13 mouse cellular contexts compared by ENCODE assay signal in the genomic region with DNA sequence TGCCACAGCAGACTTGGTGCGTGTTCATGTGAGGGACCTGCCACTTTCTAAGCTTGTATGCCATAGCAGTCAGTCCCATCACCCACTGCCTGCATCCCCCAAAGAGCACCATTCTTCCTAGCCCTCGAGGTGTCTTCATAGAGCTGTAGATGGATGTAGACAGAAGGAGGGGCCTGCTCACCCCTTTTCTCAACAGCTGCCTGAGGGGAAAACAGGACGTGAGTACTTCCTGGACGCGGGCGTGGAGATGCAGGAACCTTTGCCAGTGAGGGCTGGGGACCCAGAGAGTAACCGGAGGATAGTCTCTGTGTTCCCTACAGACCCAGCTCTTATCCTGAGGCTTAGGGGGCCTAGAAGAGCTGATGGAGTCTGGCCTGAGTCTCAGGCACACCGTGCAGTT. TPM values are rescaled to one million over a fixed set of nuclear protein-coding genes. Genes with fewer than 3 reads are reported as not detected.
DNase-seq lines count a peak whose midpoint lies in the region; ATAC-seq and TF ChIP-seq lines count a peak whose summit lies in the region.
"Had no signal": no experiment of that assay in that cellular context is flagged by ENCODE, and none has a peak within 500 bp of the region (broad histone marks: within the 10 kb centered on the region; RNA-seq: fewer than 3 reads in every experiment).

No protein-coding gene starts in this region.

- no peak for TF ChIP-seq CTCF in left cerebral cortex, adult 2 months (IDR thresholded peaks at IDR 0.05)
- no peak for TF ChIP-seq CTCF in cortical plate, adult 2 months (IDR thresholded peaks at IDR 0.05; ENCODE audit: extremely low read depth, insufficient read depth, low read length)

- no peak overlapping the region for H3K4me3 ChIP-seq in forebrain, embryonic 15.5 days
- H3K4me3 ChIP-seq in forebrain, embryonic 12.5 days (replicated peaks), result no peak overlapping the region
- H3K4me3 ChIP-seq in left cerebral cortex, adult 2 months, result 0 out of 2 replicates have a peak overlapping the region, but pooled peaks have one; percentile 17
- no peak overlapping the region for H3K4me3 ChIP-seq in cortical plate, adult 2 months (ENCODE audit: insufficient read depth, low read length)
- H3K4me3 ChIP-seq: limb, embryonic 13.5 days had no signal

- no peaks in the 10 kb centered on the region for H3K27me3 ChIP-seq in forebrain, embryonic 15.5 days
- H3K27me3 ChIP-seq in forebrain, embryonic 12.5 days, result peaks cover 18% of the 10 kb centered on the region
- H3K27me3 ChIP-seq: Patski had no signal

- ATAC-seq in forebrain, embryonic 15.5 days (replicated peaks), result no peak
- no peak for ATAC-seq in forebrain, embryonic 12.5 days (ENCODE audit: low FRiP score)
- ATAC-seq: Patski had no signal

- no peak overlapping the region for H3K4me2 ChIP-seq in forebrain, embryonic 15.5 days (replicated peaks)
- no peak overlapping the region for H3K4me2 ChIP-seq in forebrain, embryonic 12.5 days
- H3K4me2 ChIP-seq: limb, embryonic 13.5 days had no signal

- H3K9ac ChIP-seq in forebrain, embryonic 15.5 days (replicated peaks), result no peak overlapping the region
- H3K9ac ChIP-seq in forebrain, embryonic 12.5 days, result no peak overlapping the region
- H3K9ac ChIP-seq: limb, embryonic 13.5 days had no signal

- no peak for DNase-seq in left cerebral cortex, adult 2 months (ENCODE audit: extremely low spot score in 1 of 2, low spot score in 2 of 2)
- DNase-seq in left cerebral cortex, postnatal 36 days (ENCODE audit: low spot score in 2 of 2), result no peak
- DNase-seq in naive thymus-derived CD4-positive, alpha-beta T cell, adult 2 months (ENCODE audit: low read depth), result peak; percentile 61
- no peak for DNase-seq in spleen, postnatal 10 days (ENCODE audit: low spot score in 2 of 2)
- no peak for DNase-seq in cerebellum, postnatal 25 days
- DNase-seq: cerebellum, postnatal 36 days; right cerebral cortex, postnatal 4 days had no signal

- TF ChIP-seq POLR2A in cortical plate, adult 2 months (IDR thresholded peaks at IDR 0.05; ENCODE audit: extremely low read depth, insufficient read depth, low read length), result peak; percentile 12; the same call in 1 of the 2 replicates

- 0 out of 2 replicates have a peak overlapping the region, but pooled peaks have one; percentile 7 for H3K27ac ChIP-seq in forebrain, embryonic 15.5 days (replicated peaks)
- H3K27ac ChIP-seq in forebrain, embryonic 12.5 days, result no peak overlapping the region
- H3K27ac ChIP-seq in left cerebral cortex, adult 2 months, result peak overlapping the region; percentile 90
- H3K27ac ChIP-seq in cortical plate, adult 2 months (ENCODE audit: insufficient read depth, low read length), result peak overlapping the region; percentile 52
- H3K27ac ChIP-seq: limb, embryonic 13.5 days had no signal

- H3K36me3 ChIP-seq in forebrain, embryonic 15.5 days, result no peaks in the 10 kb centered on the region
- no peaks in the 10 kb centered on the region for H3K36me3 ChIP-seq in forebrain, embryonic 12.5 days (replicated peaks)
- H3K36me3 ChIP-seq: limb, embryonic 13.5 days had no signal

- intact Hi-C loops in left cerebral cortex, adult 2 months (cut with DNase I), result no loop called here
- intact Hi-C loops in left cerebral cortex, postnatal 36 days (cut with DNase I), result no loop called here

- 71% methylated on average over 8 of the region's 8 CpGs for WGBS in forebrain, embryonic 15.5 days
- 78% methylated on average over 8 of the region's 8 CpGs for WGBS in forebrain, embryonic 12.5 days

- H3K9me3 ChIP-seq in forebrain, embryonic 15.5 days, result no peaks in the 10 kb centered on the region
- no peaks in the 10 kb centered on the region for H3K9me3 ChIP-seq in forebrain, embryonic 12.5 days
- H3K9me3 ChIP-seq: limb, embryonic 13.5 days had no signal

- H3K4me1 ChIP-seq in forebrain, embryonic 15.5 days, result peaks cover 49% of the 10 kb centered on the region
- H3K4me1 ChIP-seq in forebrain, embryonic 12.5 days, result peaks cover 19% of the 10 kb centered on the region
- peaks cover 35% of the 10 kb centered on the region for H3K4me1 ChIP-seq in cortical plate, adult 2 months (ENCODE audit: control insufficient read depth, insufficient read depth, low read length)
- H3K4me1 ChIP-seq: limb, embryonic 13.5 days had no signal

RNA-seq across cellular contexts. Expression of gene Pde2a, which starts 36.3 kb away (rescaled TPM):
- polyA plus RNA-seq in forebrain, embryonic 15.5 days (2015; fragmentation: Nextera tagmentation; extraction: Ambion mirVana), result 42.5 and 46.4 TPM in 2 replicates
- polyA plus RNA-seq in forebrain, embryonic 12.5 days (2016; fragmentation: Nextera tagmentation; extraction: Ambion mirVana), result 23.1 and 25.7 TPM in 2 replicates
- 100 to 1,000 TPM; 372 to 375 TPM for total RNA-seq in left cerebral cortex, adult 2 months (2021)
- total RNA-seq in left cerebral cortex, postnatal 36 days (2021), result 100 to 1,000 TPM; 349 to 377 TPM
- 223 and 236 TPM in 2 replicates for polyA plus RNA-seq in cortical plate, adult 2 months (2012; rRNA removed)

RNA-seq across cellular contexts. Expression of gene Gm45837, which starts 47.1 kb away (rescaled TPM):
- polyA plus RNA-seq in forebrain, embryonic 15.5 days (2015; fragmentation: Nextera tagmentation; extraction: Ambion mirVana), result 0.87 TPM in 1 of 2 replicates, not detected in the other
- polyA plus RNA-seq in forebrain, embryonic 12.5 days (2016; fragmentation: Nextera tagmentation; extraction: Ambion mirVana), result not detected in 2 replicates
- total RNA-seq in left cerebral cortex, adult 2 months (2021), result 1 to 10 TPM; 1.6 to 3.4 TPM
- 1 to 10 TPM in 1 of 2 experiments, not detected in 1; 1.7 TPM for total RNA-seq in left cerebral cortex, postnatal 36 days (2021)
- polyA plus RNA-seq in cortical plate, adult 2 months (2012; rRNA removed), result 0.56 and 0.59 TPM in 2 replicates
- polyA plus RNA-seq: neural tube, embryonic 14.5 days had no signal
